Mouse (Mus musculus) MEL-GATA-1-ER (cell line): ENCODE results near the gene Afap1.

Experiments used
- DNase-seq: peaks from one replicate; pipeline ENCODE4 v3.0.0-alpha.2; 2012; ENCODE audit warnings: low read depth; ENCODE audit errors: extremely low read depth

The Afap1 gene

GRCm38 (mm10) chr5:35931296-35931695 lies 38.2 kb downstream of the Afap1 start:
- no peak for DNase-seq

- no peak for DNase-seq
Observed at GRCm38 (mm10) chr5:35933059-35933458, 39.9 kb downstream of the Afap1 start.

GRCm38 (mm10) chr5:35935939-35936338 lies 42.8 kb downstream of the Afap1 start:
- DNase-seq, result no peak

- no peak for DNase-seq
Observed at GRCm38 (mm10) chr5:35938249-35939223, 45.4 kb downstream of the Afap1 start.

GRCm38 (mm10) chr5:35939958-35940357 lies 46.8 kb downstream of the Afap1 start:
- no peak for DNase-seq

GRCm38 (mm10) chr5:35943541-35943940 lies 50.4 kb downstream of the Afap1 start:
- no peak for DNase-seq

- DNase-seq, result no peak
Observed at GRCm38 (mm10) chr5:35946841-35947240, 53.7 kb downstream of the Afap1 start.

GRCm38 (mm10) chr5:35947427-35947826 lies 54.3 kb downstream of the Afap1 start:
- no peak for DNase-seq

- no peak for DNase-seq
Observed at GRCm38 (mm10) chr5:35948225-35948975, 55.3 kb downstream of the Afap1 start.

- DNase-seq, result no peak
Observed at GRCm38 (mm10) chr5:35949061-35949460, 55.9 kb downstream of the Afap1 start.

GRCm38 (mm10) chr5:35950504-35950903 lies 57.4 kb downstream of the Afap1 start:
- no peak for DNase-seq

GRCm38 (mm10) chr5:35954055-35954718 lies 61.1 kb downstream of the Afap1 start:
- no peak for DNase-seq

- DNase-seq, result no peak
Observed at GRCm38 (mm10) chr5:35956268-35956667, 63.1 kb downstream of the Afap1 start.

GRCm38 (mm10) chr5:35958681-35959080 lies 65.6 kb downstream of the Afap1 start:
- DNase-seq, result no peak

GRCm38 (mm10) chr5:35960168-35960567 lies 67.0 kb downstream of the Afap1 start:
- no peak for DNase-seq

GRCm38 (mm10) chr5:35961271-35961670 lies 68.2 kb downstream of the Afap1 start:
- DNase-seq, result no peak

- no peak for DNase-seq
Observed at GRCm38 (mm10) chr5:35963635-35964034, 70.5 kb downstream of the Afap1 start.

GRCm38 (mm10) chr5:35965036-35965435 lies 71.9 kb downstream of the Afap1 start:
- no peak for DNase-seq

GRCm38 (mm10) chr5:35969857-35970256 lies 76.7 kb downstream of the Afap1 start:
- no peak for DNase-seq

- DNase-seq, result no peak
Observed at GRCm38 (mm10) chr5:35970380-35971105, 77.4 kb downstream of the Afap1 start.
